Mouse (Mus musculus) hindbrain, embryonic 10.5 days (tissue): ENCODE results near the gene Hps4. TPM values are rescaled to one million over a fixed set of nuclear protein-coding genes. Genes with fewer than 3 reads are reported as not detected.

Experiments
- polyA plus RNA-seq: library from polyadenylated mRNA; unstranded; fragments of >200 nt; fragmentation: Nextera tagmentation; extraction: Ambion mirVana; gene quantifications from 2 replicates; pipeline ENCODE4 v1.2.1, GENCODE M21; 2016

Hps4 gene
- polyA plus RNA-seq, 1 experiment from 2014 or later, result 36.7 TPM

Other genes with a start within 250 kb of the Hps4 start
- 0.35 and 1.4 TPM in 2 replicates for gene Cryba4, start 90.6 kb upstream of the Hps4 start, polyA plus RNA-seq
- 0.19 and 0.42 TPM in 2 replicates for gene Crybb1, start 87.3 kb upstream of the Hps4 start, polyA plus RNA-seq
- 37.2 and 40.9 TPM in 2 replicates for gene Tpst2, start 66.4 kb upstream of the Hps4 start, polyA plus RNA-seq
- 39.9 and 43.7 TPM in 2 replicates for gene Tfip11, start 16.7 kb upstream of the Hps4 start, polyA plus RNA-seq
- 52.5 and 53.2 TPM in 2 replicates for gene Srrd, start within 50 bp of the Hps4 start, polyA plus RNA-seq
- 0.14 and 0.30 TPM in 2 replicates for gene Gm6583, start 12.9 kb downstream of the Hps4 start, polyA plus RNA-seq
- gene Asphd2, start 51.8 kb downstream of the Hps4 start, polyA plus RNA-seq, result 19.3 and 24.8 TPM in 2 replicates
- 0.14 TPM in 1 of 2 replicates, not detected in the other for gene Gm6588, start 106.3 kb downstream of the Hps4 start, polyA plus RNA-seq
- 1.4 and 6.0 TPM in 2 replicates for gene Sez6l, start 234.1 kb downstream of the Hps4 start, polyA plus RNA-seq